In the genomic region with DNA sequence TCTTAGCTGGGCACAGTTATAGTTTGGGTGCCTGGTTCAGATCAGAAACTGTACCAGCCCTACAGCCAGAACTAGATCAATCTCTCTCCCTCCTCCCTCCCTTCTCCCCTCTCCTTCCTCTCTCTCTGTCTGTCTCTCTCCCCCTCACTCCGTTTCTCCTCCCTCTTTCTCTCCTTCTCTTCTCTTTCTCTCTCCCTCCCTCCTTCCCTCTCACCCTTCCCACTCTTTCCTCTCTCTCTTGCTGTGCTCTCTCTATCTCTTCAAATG, we compare ENCODE assay signal across 10 mouse cellular contexts.
DNase-seq lines count a peak whose midpoint lies in the region; ATAC-seq and TF ChIP-seq lines count a peak whose summit lies in the region.
"Had no signal": no experiment of that assay in that cellular context is flagged by ENCODE, and none has a peak within 500 bp of the region (broad histone marks: within the 10 kb centered on the region; RNA-seq: fewer than 3 reads in every experiment).

No protein-coding gene starts in this region.

- ATAC-seq in lung, postnatal 0 days, result no peak
- ATAC-seq in limb, embryonic 14.5 days (ENCODE audit: low FRiP score, low read depth), result no peak
- ATAC-seq in erythroid progenitor cell, adult 5-6 weeks (replicated peaks; ENCODE audit: low FRiP score, poor library complexity, severe bottlenecking), result no peak

- TF ChIP-seq POLR2A in limb, embryonic 14.5 days (IDR thresholded peaks at IDR 0.05; ENCODE audit: borderline replicate concordance, extremely low read depth, insufficient read depth, insufficient read length), result no peak

- DNase-seq in gastrocnemius, adult 2 months, result no peak
- DNase-seq in gastrocnemius, postnatal 14 days, result no peak
- DNase-seq in lung, postnatal 0 days (ENCODE audit: low spot score), result peak; percentile 8
- no peak for DNase-seq in lung, postnatal 36 days
- no peak for DNase-seq in limb, embryonic 14.5 days (ENCODE audit: low spot score)
- DNase-seq in frontal cortex, postnatal 10 days (ENCODE audit: low spot score in 2 of 2), result no peak
- no peak for DNase-seq in gastrocnemius, adult 8-10 months (ENCODE audit: low spot score in 2 of 2)
- DNase-seq: thymus, postnatal 14 days had no signal

- peak overlapping the region; percentile 78 for H3K4me3 ChIP-seq in gastrocnemius, adult 2 months
- H3K4me3 ChIP-seq in lung, postnatal 0 days (ENCODE audit: low read depth, low read length), result no peak overlapping the region
- peak overlapping the region; percentile 38 for H3K4me3 ChIP-seq in limb, embryonic 14.5 days (replicated peaks; ENCODE audit: low read length)

- H3K9ac ChIP-seq in lung, postnatal 0 days (replicated peaks; ENCODE audit: low read depth), result no peak overlapping the region
- H3K9ac ChIP-seq in limb, embryonic 14.5 days (ENCODE audit: low read depth, low read length, severe bottlenecking), result peak overlapping the region; percentile 45; the same call in 1 of the 2 replicates
- H3K9ac ChIP-seq: liver, embryonic 14.5 days had no signal

- 21% methylated on average over 1 of the region's 1 CpGs for WGBS in lung, postnatal 0 days
- WGBS in limb, embryonic 14.5 days, result 14% methylated on average over 1 of the region's 1 CpGs

- H3K27me3 ChIP-seq in lung, postnatal 0 days (replicated peaks; ENCODE audit: insufficient read depth, low read length), result no peaks in the 10 kb centered on the region
- no peaks in the 10 kb centered on the region for H3K27me3 ChIP-seq in limb, embryonic 14.5 days (ENCODE audit: control insufficient read depth, insufficient read depth, low read length)

- peak overlapping the region; percentile 85 for H3K27ac ChIP-seq in gastrocnemius, adult 2 months
- no peak overlapping the region for H3K27ac ChIP-seq in lung, postnatal 0 days (ENCODE audit: low read length)
- no peak overlapping the region for H3K27ac ChIP-seq in limb, embryonic 14.5 days (replicated peaks; ENCODE audit: low read depth, low read length)
- H3K27ac ChIP-seq: liver, embryonic 14.5 days had no signal

- TF ChIP-seq EP300 in lung, postnatal 0 days (IDR thresholded peaks at IDR 0.05), result no peak

- peak overlapping the region; percentile 54; the same call in 1 of the 2 replicates for H3K4me2 ChIP-seq in lung, postnatal 0 days (replicated peaks; ENCODE audit: low read depth, low read length)
- H3K4me2 ChIP-seq in limb, embryonic 14.5 days (replicated peaks; ENCODE audit: low read depth, low read length, severe bottlenecking), result peak overlapping the region; percentile 60

- TF ChIP-seq CTCF in gastrocnemius, adult 2 months (IDR thresholded peaks at IDR 0.05), result no peak
- TF ChIP-seq CTCF in lung, postnatal 0 days (IDR thresholded peaks at IDR 0.05), result no peak

- no peaks in the 10 kb centered on the region for H3K9me3 ChIP-seq in lung, postnatal 0 days (ENCODE audit: low read length)
- no peaks in the 10 kb centered on the region for H3K9me3 ChIP-seq in limb, embryonic 14.5 days (ENCODE audit: control insufficient read depth, low read length)

- no peaks in the 10 kb centered on the region for H3K4me1 ChIP-seq in lung, postnatal 0 days (ENCODE audit: insufficient read depth, low read depth, low read length)
- H3K4me1 ChIP-seq in limb, embryonic 14.5 days (ENCODE audit: control insufficient read depth, insufficient read depth, low read length), result peaks cover 22% of the 10 kb centered on the region; the same call in 1 of the 2 replicates

- H3K36me3 ChIP-seq in lung, postnatal 0 days (ENCODE audit: insufficient read depth, low read length), result no peaks in the 10 kb centered on the region
- H3K36me3 ChIP-seq in limb, embryonic 14.5 days (ENCODE audit: control insufficient read depth, insufficient read depth, low read length), result no peaks in the 10 kb centered on the region

- intact Hi-C loops in gastrocnemius, adult 2 months (cut with DNase I), result no loop called here
- intact Hi-C loops in gastrocnemius, postnatal 14 days (cut with DNase I; ENCODE audit: low total_unique reads), result no loop called here
